Mouse (Mus musculus) retina, embryonic 14.5 days (tissue): ENCODE measurements around the gene Sox15.
A peak's percentile ranks its signal among the peaks of the same experiment; 100 is the strongest.
"Not testable (repeated sequence)": the region's sequence is repeated elsewhere in the genome, so short reads cannot be mapped to it uniquely, and the experiment has no call there.

ENCODE experiments used
- DNase-seq: peaks from one replicate; pipeline ENCODE4 v3.0.0-alpha.2; 2015; ENCODE audit warnings: low spot score

Gene Sox15

DNA sequence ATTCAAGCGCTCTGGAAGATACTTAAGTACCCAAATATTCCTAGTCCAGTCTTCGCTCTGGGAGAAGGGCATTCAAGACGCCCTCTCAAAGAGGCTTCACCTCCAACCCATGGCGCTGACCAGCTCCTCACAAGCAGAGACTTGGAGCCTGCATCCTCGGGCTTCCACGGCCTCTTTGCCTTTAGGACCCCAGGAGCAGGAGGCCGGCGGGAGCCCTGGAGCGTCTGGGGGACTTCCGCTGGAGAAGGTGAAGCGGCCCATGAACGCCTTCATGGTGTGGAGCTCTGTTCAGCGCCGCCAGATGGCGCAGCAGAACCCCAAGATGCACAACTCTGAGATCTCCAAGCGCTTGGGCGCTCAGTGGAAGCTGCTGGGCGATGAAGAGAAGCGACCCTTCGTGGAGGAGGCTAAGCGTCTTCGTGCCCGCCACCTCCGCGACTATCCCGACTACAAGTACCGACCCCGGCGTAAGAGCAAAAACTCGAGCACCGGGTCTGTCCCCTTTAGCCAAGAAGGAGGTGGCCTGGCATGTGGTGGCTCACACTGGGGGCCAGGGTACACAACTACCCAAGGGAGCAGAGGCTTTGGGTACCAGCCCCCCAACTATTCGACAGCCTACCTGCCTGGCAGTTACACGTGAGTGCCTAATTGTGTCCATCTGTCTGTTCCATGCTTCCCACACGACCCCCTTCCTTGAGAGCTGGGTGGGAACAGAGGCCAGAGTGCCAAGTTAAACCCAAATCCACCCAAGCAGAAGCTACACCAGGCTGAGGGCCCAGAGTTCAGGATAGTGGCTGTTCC, at the start of gene Sox15:
TSS of gene Sox15 (plus strand) at position 51 of the 801 bp plus-strand sequence.
- DNase-seq = peak; percentile 89

DNA sequence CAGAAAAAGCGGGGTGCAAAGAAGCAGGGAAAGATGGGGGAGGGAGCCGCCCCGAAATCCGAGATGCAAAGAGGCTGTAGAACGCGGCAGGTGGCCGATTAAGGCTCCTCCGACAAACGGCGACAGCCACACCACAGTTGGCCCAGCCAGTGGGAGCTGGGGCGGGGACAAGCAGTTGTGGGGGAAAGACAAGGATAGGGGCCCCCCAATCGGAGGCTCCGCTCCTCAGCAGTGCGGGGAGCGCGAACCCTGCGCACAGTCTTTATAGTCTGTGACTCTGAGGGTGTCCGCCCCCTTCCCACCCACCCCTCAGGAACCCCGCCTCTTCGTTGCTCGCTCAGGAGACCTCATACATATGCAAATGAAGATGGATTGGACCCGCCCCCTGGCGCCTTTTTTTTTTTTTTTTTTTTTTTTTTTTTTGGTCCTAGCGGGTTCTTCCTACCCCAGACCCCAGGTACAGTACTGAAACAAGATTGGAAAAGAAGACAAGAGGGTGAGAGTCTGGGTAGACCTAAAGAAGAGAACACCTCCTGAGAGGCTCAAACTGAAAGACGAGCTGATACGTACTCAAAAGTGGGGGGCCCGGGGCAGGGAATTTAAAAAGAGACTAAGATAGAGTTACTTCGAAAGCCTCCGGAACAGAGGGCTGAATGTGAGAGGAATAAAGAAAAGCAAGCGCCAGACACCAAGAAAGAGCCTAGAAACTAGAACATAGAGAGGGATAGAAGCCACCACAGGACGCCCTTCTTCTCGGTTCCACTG, 49.2 kb upstream of the Sox15 start, which contains the start of gene Atp1b2:
TSS of gene Atp1b2 (minus strand) at position 217 of the 765 bp plus-strand sequence.
- peak; percentile 87 for DNase-seq

- no peak for DNase-seq
Measured at GRCm38 (mm10) chr11:69606491-69606795, 48.7 kb upstream of the Sox15 start.

GRCm38 (mm10) chr11:69606832-69607231, 48.3 kb upstream of the Sox15 start:
- DNase-seq = no peak

DNA sequence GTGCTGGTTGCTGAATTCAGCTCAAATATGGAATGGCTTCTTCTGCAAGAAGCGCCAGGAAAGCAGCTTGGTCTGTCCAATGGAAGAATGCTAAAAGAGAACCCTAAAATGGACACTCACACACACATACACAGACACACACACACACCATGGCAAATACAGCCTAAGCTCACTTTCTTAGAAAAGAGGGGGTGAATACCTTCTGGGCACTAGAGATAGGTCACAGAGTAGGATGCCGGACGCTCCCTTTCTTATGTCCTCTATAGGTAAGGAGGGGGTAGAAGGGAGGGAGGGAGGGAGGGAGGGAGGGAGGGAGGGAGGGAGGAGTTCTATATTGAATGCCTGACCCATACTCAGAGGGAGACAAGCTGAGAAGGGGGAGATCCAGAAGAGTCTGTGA, 46.6 kb upstream of the Sox15 start:
- no peak for DNase-seq

- no peak for DNase-seq
Measured at GRCm38 (mm10) chr11:69609416-69609815, 45.7 kb upstream of the Sox15 start.

DNA sequence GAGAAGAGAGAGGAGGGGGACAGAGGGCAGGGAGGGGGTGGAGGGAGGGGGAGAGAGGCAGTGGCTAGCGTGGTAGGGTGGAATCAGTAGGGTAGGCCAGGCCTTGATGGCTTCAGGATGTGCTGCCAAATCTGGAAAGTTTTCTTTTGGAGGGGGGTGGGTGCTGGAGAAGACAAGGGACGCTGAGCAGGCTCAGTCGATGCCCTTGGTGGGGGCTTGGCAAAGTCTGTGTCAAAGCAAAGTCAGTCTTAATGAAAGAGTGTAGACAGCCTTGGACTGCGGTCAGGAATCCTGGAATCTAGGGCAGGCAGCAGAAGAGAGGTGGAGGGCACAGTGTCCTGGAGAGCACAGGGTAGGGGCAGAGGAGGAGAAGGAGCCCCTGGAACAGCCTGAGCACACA, 44.2 kb upstream of the Sox15 start:
- DNase-seq = no peak

DNA sequence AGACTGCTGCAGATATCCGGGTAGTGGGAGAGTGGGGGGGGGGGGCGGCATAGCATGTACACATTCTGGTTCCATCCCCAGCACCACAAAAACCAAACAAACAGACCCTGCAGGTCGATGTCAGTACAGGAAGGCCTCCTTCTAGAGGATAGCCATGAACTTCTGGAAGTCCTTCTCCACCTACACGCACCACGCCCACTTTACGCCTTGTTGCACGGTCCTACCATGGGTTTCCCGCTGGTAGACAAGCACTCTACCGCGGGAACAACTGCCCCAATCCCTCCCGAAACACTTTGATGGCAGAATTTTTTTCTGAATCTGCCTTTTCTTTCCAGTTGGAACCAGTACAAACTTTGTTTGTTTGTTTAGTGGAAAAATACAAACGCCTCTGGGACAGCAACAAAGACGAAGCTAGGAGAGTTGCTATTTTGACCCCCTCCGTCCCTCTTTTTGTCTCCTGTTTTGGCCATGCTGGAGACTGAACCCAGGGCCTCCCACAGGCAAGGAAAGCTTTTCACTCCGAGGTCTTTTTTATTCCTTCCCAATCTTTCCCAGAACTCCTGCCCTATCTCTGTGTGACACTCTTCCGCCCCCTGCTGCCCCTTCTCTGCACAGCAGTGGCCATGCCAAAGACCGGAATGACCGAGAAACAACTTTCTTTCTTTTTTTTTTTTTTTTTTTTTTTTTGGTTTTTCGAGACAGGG, 41.4 kb upstream of the Sox15 start:
- DNase-seq = peak; percentile 91

- DNase-seq = not testable (repeated sequence)
Measured at GRCm38 (mm10) chr11:69614257-69614588, 40.9 kb upstream of the Sox15 start.

DNA sequence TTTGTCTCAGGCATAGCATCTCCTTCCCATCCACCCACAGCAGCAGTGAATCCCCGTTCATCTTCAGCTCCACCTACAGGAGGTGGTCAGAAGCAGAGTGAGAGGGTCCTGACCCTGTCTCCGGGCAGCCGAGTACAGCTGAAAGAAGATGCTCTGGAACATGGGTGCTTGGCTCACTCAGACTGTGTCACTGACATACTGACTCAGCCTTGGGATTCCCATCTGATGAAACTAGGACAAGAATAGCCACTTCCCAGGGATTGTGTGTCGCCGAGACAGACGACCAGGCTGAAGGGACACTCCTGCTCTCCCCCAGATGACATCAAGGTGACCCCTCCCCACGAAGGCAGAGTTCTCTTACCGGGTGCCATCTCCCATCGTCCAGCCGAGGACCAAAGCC, 38.3 kb upstream of the Sox15 start:
- no peak for DNase-seq

DNA sequence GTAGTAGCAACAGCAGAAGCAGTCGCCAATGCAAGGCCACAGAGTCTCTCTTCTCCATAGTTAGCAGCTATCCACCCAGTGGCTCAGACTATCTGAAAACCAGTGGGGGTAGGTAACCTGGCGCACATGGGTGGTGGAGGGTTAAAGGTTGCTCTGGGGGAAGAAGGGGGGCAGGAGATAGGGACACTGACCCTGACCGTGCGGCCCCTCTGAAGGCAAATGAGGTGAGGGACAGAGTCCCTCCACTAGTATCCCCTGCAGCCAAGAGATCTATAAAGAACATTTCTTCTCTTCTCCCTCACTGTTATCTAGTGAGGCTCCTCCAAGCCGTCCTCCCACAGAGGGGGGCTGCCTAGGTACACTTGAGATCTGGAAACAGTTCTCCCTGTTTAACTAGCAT, 37.3 kb upstream of the Sox15 start, which contains the start of gene Shbg:
TSS of gene Shbg (minus strand) at position 101 of the 400 bp plus-strand sequence.
- DNase-seq = no peak

DNA sequence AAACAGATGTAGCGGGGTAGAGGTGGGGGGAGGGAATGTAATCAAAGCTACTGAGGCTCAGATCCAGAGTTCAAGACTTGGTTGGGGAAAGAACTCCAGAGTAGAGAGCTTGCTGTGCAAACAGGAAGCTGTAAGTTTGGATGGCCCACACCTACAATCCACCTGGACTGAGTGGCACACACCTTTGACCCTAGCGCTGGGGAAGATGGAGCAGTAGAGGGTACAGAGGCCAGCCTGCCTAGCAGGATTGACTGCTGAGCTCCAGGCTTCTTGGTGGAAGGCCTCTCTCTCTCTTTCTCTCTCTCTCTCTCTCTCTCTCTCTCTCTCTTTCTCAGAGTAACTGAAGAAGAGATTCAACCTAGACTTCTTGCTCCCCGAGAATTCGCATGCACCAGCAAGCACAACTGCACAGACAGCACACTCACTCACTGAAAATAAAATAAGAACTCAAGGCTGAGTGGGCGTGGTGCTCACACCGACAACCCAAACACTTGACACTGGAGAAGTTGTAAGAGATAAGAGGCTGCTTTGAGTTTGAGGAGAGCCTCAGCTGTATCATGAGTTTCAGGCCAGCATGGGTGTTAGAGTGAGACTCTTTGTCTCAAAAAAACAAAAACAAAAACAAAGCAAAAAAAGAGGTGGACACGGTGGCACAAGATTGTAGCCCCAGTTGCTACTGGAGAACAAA, 34.6 kb upstream of the Sox15 start:
- DNase-seq = no peak

- peak; percentile 81 for DNase-seq
Measured at GRCm38 (mm10) chr11:69621571-69622268, 33.4 kb upstream of the Sox15 start, which contains the start of gene Sat2. Gene Sat2, plus strand, starts transcription at chr11:69622024.

- DNase-seq = no peak
Measured at GRCm38 (mm10) chr11:69622406-69622805, 32.7 kb upstream of the Sox15 start.

DNA sequence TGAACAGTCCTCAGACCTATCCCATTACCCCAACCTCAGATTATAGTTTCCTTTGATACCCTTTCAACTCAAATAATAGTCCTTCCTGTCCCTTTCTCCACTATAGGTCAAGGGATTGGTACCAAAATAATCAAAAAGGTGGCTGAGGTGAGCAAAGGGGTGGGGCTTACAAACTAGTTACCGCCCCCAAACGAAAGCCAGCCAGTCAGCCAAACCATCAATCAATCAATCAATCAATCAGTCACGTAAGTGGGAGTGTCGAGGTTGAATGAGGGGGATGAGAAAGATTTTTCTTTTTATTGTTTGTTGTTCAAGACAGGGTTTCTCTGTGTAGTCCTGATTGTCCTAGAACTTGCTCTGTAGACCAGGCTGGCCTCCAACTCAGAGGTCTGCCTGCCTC, 32.1 kb upstream of the Sox15 start:
- no peak for DNase-seq

DNA sequence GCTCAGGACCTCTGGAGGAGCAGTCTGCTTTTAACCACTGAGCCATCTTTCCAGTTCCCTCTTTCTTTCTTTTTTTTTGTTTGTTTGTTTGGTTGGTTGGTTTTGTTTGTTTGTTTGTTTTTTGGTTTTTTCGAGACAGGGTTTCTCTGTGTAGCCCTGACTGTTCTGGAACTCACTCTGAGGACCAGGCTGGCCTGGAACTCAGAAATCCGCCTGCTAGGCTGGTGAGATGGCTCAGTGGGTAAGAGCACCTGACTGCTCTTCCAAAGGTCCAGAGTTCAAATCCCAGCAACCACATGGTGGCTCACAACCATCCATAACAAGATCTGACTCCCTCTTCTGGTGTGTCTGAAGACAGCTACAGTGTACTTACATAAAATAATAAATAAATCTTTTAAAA, 30.8 kb upstream of the Sox15 start:
- DNase-seq = not testable (repeated sequence)

GRCm38 (mm10) chr11:69628286-69628685, 26.8 kb upstream of the Sox15 start:
- peak; percentile 90 for DNase-seq

DNA sequence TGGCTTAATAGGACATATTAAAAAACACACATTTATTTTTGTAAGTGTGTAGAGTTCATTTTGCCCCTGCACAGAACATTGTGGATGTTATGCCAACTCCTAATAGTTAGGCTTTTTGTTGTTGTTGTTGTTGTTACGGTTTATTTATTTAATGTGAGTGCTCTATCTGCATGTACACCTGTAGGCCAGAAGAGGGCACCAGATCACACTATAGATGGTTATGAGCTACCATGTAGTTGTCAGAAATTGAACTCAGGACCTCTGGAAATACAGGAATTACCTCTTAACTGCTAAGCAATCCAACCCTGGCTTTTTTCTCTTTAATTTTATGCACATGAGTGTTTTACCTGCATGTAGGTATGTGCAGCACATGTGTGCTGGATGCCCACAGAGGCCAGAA, 25.3 kb upstream of the Sox15 start:
- peak; percentile 47 for DNase-seq

DNA sequence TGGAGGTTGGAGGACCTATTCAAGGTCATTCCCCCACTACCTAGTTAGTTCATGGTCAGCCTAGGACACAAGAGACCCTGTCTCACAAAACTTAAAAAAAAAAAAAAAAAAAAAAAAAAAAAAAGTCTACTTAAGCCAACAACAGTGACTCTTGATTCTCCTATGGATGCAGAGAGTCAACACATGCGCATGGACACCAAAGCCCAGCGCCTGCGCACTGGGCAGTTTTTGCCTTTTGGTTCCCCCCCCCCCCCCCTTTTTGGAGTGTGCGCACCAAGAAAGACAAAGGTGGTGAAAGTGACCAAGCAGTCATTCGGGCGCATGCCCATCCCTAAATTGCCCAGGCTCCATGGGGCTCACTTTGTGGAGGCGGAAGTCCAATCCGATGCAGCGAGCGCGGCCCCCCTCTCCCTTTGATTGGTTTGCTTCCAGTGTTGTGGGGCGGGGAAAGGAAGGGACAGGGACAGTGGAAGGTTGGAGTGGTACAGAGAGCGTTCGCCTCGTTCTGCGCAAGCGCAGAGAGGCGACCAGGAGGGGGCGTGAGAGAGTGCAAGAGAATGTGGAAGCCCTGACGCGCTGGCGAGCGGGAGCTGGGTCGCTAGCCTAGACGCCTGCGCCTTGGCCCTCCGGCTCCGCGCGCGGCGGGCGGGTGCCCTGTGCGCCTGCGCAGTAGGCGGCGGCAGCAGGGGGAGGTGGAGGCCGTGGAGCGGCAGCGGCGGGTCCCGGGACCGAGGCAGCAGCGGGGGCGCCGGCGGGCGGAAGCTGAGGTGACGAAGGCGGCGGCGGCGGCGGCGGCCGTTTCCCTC, 22.6 kb upstream of the Sox15 start, which contains the start of gene Fxr2:
TSS of gene Fxr2 (plus strand) at position 707 of the 806 bp plus-strand sequence.
- DNase-seq = peak; percentile 100

GRCm38 (mm10) chr11:69633128-69633866, 21.8 kb upstream of the Sox15 start:
- DNase-seq = no peak
